Mouse (Mus musculus): ENCODE data around the gene Tnpo1.
A peak's percentile ranks its signal among the peaks of the same experiment; 100 is the strongest.

- TF ChIP-seq CTCF (IDR thresholded peaks at IDR 0.05; ENCODE audit: low read depth) (peak; percentile 26; the same call in 1 of the 2 replicates), EP300 (optimal IDR thresholded peaks at IDR 0.05) (no peak)
Measured at GRCm38 (mm10) chr13:98912602-98913001, 13.6 kb downstream of the Tnpo1 start.

Data from stomach, postnatal 0 days (tissue).